Mouse (Mus musculus): ENCODE data around the gene Hyls1. TPM values are rescaled to one million over a fixed set of nuclear protein-coding genes. Genes with fewer than 3 reads are reported as not detected.
"Not testable (repeated sequence)": the region's sequence is repeated elsewhere in the genome, so short reads cannot be mapped to it uniquely, and the experiment has no call there.

The Hyls1 gene
- 4.1 and 4.7 TPM in 2 replicates for polyA plus RNA-seq (2015; fragmentation: Nextera tagmentation; extraction: Ambion mirVana)

DNA sequence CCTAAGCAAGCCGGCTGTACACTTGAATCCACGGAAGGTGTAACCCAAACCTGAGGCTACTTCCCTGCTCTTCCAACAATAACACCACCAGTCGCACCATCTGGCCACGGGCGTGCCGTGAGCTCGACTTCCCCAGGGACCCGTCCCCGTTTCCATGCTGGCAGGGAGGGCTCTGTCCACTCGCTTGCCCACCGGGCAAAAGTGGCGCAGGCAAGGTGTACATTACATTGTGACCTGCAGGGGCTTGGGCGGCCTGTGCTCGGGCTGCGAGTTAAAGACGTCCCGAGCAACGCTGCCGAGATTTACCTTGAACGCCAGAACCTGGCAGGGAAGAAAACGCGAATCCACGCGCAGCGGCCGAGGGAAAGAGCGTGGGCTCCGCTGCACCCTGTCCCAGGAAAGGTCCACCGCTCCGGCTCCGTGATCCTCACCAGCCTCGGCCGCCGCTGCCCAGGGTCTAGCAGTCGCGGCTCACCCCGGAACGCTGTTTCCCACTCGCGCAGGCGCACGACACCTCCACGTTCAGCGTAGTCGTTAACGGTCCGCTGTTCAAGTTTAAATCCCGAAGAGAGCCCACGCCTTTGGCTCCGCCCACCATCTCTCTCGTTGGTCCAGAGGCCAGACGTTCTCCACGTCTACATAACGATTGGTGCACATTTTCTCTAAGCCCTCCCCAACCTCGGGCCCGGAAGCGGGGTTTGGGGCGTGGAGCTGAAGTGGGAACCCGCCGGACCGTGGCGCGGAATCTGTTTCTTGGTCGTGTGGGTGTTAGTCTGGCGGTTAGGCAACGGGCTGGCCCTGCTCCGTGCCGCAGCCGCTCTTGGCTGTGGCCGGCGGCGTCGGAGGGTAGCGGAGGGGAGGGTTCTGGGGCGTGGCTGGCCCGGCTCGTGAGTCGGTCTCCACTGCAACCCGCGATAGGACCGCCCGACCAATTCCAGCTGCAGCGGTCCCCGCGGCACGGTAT is at the start of gene Hyls1, which contains the start of gene Pate2:
Gene Hyls1, minus strand, starts transcription at position 828 of the 964 bp plus-strand sequence.
Gene Pate2, plus strand, starts transcription at position 714 of the 964 bp plus-strand sequence.
- WGBS, result under 1% methylated on average over 86 of the region's 86 CpGs
- Histone ChIP-seq H3K9ac (ENCODE audit: low read length) (peak within 1 kb of the TSS; percentile 73), H3K27me3 (ENCODE audit: control insufficient read depth, insufficient read depth, low read length) (no peaks in the 10 kb centered on the region), H3K4me2 (replicated peaks; ENCODE audit: low read depth) (peak within 1 kb of the TSS; percentile 90), H3K9me3 (ENCODE audit: control insufficient read depth, low read length) (no peaks in the 10 kb centered on the region), H3K4me1 (replicated peaks; ENCODE audit: control insufficient read depth, insufficient read depth) (no peaks in the 10 kb centered on the region), H3K27ac (replicated peaks) (peak within 1 kb of the TSS; percentile 76), H3K36me3 (ENCODE audit: control insufficient read depth, insufficient read depth, low read length) (no peaks in the 10 kb centered on the region), H3K4me3 (ENCODE audit: low read depth, low read length) (peak within 1 kb of the TSS; percentile 80)
- peak; percentile 47 for TF ChIP-seq CTCF (IDR thresholded peaks at IDR 0.05; ENCODE audit: low read depth)
- TF ChIP-seq EP300 (optimal IDR thresholded peaks at IDR 0.05), result no peak
- ATAC-seq (ENCODE audit: low FRiP score, low TSS enrichment) (peak; percentile 99), DNase-seq (ENCODE audit: low spot score) (peak; percentile 94)

DNA sequence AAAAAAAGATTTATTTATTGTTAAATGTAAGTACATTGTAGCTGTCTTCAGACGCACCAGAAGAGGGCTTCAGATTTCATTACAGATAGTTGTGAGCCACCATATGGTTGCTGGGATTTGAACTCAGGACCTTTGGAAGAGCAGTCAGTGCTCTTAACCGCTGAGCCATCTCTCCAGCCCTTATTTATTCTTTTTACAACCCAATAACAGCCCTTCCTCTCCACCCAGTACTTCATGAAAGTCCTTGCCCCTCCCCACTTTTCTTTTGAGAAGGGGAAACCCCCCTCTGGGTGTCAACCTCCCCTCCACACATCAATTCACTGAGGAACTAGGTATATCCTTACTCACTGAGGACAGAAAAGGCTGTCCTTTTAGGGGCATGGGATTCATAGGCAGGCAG is 46.6 kb upstream of the Hyls1 start:
- H3K9me3 ChIP-seq (ENCODE audit: control insufficient read depth, low read length); DNase-seq (ENCODE audit: low spot score); H3K27me3 ChIP-seq (ENCODE audit: control insufficient read depth, insufficient read depth, low read length); H3K4me3 ChIP-seq (ENCODE audit: low read depth, low read length); H3K4me2 ChIP-seq (replicated peaks; ENCODE audit: low read depth); H3K36me3 ChIP-seq (ENCODE audit: control insufficient read depth, insufficient read depth, low read length); ATAC-seq (ENCODE audit: low FRiP score, low TSS enrichment); H3K4me1 ChIP-seq (replicated peaks; ENCODE audit: control insufficient read depth, insufficient read depth); H3K27ac ChIP-seq (replicated peaks); H3K9ac ChIP-seq (ENCODE audit: low read length): not testable (repeated sequence)
- WGBS, result 61% methylated on average over 2 of the region's 2 CpGs

DNA sequence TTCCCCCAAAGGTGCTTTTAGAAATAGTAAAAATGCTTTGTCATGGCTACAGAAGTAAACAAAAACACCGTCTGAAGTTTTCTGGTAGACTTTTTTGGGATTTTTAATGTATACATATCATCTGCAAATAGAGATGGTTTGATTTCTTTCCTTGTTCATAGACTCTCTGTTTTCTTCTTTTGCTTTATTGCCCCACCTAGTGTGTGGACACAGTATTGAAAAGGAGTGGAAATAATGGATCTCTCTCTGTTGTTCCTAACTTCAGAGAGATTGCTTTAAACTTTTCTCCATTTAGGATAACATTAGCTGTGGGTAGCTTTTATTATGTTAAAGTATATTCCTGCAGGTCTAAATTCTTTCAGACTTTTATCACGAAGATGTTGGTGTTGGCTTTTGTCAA is 43.8 kb upstream of the Hyls1 start:
- 17% methylated on average over 2 of the region's 2 CpGs for WGBS
- DNase-seq (ENCODE audit: low spot score), result no peak

DNA sequence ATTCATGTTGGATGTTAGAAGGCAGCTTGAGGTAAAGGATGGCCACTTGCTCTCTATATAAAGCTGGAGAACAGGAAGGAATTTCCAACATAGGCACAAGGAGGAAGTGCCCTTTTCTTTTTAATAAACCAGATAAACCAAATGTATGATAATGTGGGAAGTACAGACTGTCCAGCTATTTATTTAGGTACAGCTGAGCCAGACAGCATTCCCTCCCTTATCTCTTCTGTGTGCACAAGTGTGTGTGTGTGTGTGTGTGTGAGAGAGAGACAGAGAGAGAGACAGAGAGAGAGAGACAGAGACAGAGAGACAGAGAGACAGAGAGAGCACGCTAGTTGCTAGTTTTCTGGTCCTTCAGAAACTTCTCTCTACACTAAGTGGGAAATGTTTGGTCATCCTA is 41.6 kb upstream of the Hyls1 start, which contains the start of gene Pate4:
Gene Pate4, minus strand, starts transcription at position 101 of the 400 bp plus-strand sequence.
- Histone ChIP-seq H3K27me3 (ENCODE audit: control insufficient read depth, insufficient read depth, low read length) (no peaks in the 10 kb centered on the region), H3K9ac (ENCODE audit: low read length) (no peak within 1 kb of the TSS)
- 83% methylated on average over 1 of the region's 1 CpGs for WGBS

More for the DNA sequence above, 43.8 kb upstream of the Hyls1 start:
- Histone ChIP-seq H3K9ac (ENCODE audit: low read length) (no peak overlapping the region), H3K27ac (replicated peaks) (no peak overlapping the region), H3K27me3 (ENCODE audit: control insufficient read depth, insufficient read depth, low read length) (no peaks in the 10 kb centered on the region), H3K9me3 (ENCODE audit: control insufficient read depth, low read length) (no peaks in the 10 kb centered on the region), H3K4me2 (replicated peaks; ENCODE audit: low read depth) (no peak overlapping the region), H3K4me3 (ENCODE audit: low read depth, low read length) (no peak overlapping the region), H3K36me3 (ENCODE audit: control insufficient read depth, insufficient read depth, low read length) (no peaks in the 10 kb centered on the region), H3K4me1 (replicated peaks; ENCODE audit: control insufficient read depth, insufficient read depth) (no peaks in the 10 kb centered on the region)
- no peak for ATAC-seq (ENCODE audit: low FRiP score, low TSS enrichment)
- TF ChIP-seq EP300 (optimal IDR thresholded peaks at IDR 0.05) (no peak), CTCF (IDR thresholded peaks at IDR 0.05; ENCODE audit: low read depth) (peak; percentile 67)

DNA sequence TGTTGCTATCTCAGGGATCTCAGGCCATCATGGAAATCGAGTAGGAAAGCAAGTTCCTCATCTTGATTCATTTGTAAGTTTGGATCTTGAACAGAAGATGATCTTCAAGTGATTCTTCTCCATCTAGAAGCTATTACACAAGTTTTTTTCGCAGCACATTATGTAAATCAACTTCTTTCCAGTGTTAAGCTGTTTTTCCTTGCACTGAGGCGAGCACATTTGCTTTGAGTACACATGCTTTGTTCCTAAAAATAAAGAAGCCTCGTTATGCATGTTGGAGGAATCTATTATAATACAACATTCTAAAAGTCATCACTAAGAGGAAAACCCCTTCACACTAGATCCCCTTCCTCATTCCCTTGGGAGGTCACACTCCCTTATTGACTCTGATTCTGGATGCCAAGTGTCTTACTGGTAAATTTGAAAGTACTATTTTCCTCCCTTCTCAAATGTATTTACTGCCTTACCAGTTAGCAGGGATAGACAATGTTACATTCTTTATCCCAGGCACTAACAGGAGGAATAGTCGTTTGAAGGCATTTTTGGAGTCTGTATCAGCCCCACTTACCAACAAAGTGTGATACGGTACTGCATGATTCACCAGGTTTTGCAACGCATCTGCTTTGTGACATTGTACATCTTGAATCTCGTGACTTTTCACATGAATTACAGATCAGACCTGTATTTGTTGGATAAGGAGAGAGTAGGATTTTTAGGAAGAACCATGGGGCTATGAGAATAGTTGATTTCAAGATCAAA is 37.6 kb upstream of the Hyls1 start:
- no peak for DNase-seq (ENCODE audit: low spot score)
- ATAC-seq (ENCODE audit: low FRiP score, low TSS enrichment), result no peak
- no peaks in the 10 kb centered on the region for H3K27me3 ChIP-seq (ENCODE audit: control insufficient read depth, insufficient read depth, low read length)
- TF ChIP-seq EP300 (optimal IDR thresholded peaks at IDR 0.05) (no peak), CTCF (IDR thresholded peaks at IDR 0.05; ENCODE audit: low read depth) (no peak)
- H3K4me3 ChIP-seq (ENCODE audit: low read depth, low read length), result no peak overlapping the region
- no peak overlapping the region for H3K4me2 ChIP-seq (replicated peaks; ENCODE audit: low read depth)
- no peak overlapping the region for H3K9ac ChIP-seq (ENCODE audit: low read length)
- no peaks in the 10 kb centered on the region for H3K4me1 ChIP-seq (replicated peaks; ENCODE audit: control insufficient read depth, insufficient read depth)
- no peaks in the 10 kb centered on the region for H3K36me3 ChIP-seq (ENCODE audit: control insufficient read depth, insufficient read depth, low read length)
- H3K9me3 ChIP-seq (ENCODE audit: control insufficient read depth, low read length), result no peaks in the 10 kb centered on the region
- 64% methylated on average over 8 of the region's 8 CpGs for WGBS
- no peak overlapping the region for H3K27ac ChIP-seq (replicated peaks)

More for the DNA sequence above, 41.6 kb upstream of the Hyls1 start, which contains the start of gene Pate4:
- Histone ChIP-seq H3K4me3 (ENCODE audit: low read depth, low read length) (no peak within 1 kb of the TSS), H3K4me2 (replicated peaks; ENCODE audit: low read depth) (no peak within 1 kb of the TSS), H3K27ac (replicated peaks) (no peak within 1 kb of the TSS), H3K9me3 (ENCODE audit: control insufficient read depth, low read length) (no peaks in the 10 kb centered on the region), H3K36me3 (ENCODE audit: control insufficient read depth, insufficient read depth, low read length) (no peaks in the 10 kb centered on the region), H3K4me1 (replicated peaks; ENCODE audit: control insufficient read depth, insufficient read depth) (no peaks in the 10 kb centered on the region)
- DNase-seq (ENCODE audit: low spot score) (no peak), ATAC-seq (ENCODE audit: low FRiP score, low TSS enrichment) (no peak)
- TF ChIP-seq EP300 (optimal IDR thresholded peaks at IDR 0.05) (no peak), CTCF (IDR thresholded peaks at IDR 0.05; ENCODE audit: low read depth) (no peak)

All from stomach, postnatal 0 days (tissue).